Mouse (Mus musculus): Measurements from ENCODE around the gene Klhl5. TPM values are rescaled to one million over a fixed set of nuclear protein-coding genes. Genes with fewer than 3 reads are reported as not detected.
A peak's percentile ranks its signal among the peaks of the same experiment; 100 is the strongest.

Gene Klhl5
- total RNA-seq, 2 experiments from 2014 or later: 53.1 to 67.7 TPM

GRCm38 (mm10) chr5:65199346-65200128 is 92.2 kb downstream of the Klhl5 start, which contains the start of gene Wdr19:
Wdr19 (plus strand) TSS chr5:65199696.
- DNase-seq: peak; percentile 99

GRCm38 (mm10) chr5:65204726-65205125 is 97.4 kb downstream of the Klhl5 start:
- DNase-seq: no peak

GRCm38 (mm10) chr5:65213321-65213720 is 106.0 kb downstream of the Klhl5 start:
- peak; percentile 41 to 57 for DNase-seq

Other genes with a start within 250 kb of the Klhl5 start
- gene Tlr1, start 174.0 kb upstream of the Klhl5 start, total RNA-seq (2021): 1 to 10 TPM in 1 of 2 experiments, under 1 TPM in 1; 0.79 to 1.8 TPM
- 1 to 10 TPM; 1.4 to 1.8 TPM for gene Tlr6, start 147.4 kb upstream of the Klhl5 start, total RNA-seq (2021)
- gene Fam114a1, start 137.5 kb upstream of the Klhl5 start, total RNA-seq (2021): 10 to 100 TPM; 23.9 to 25.0 TPM
- not detected for gene Tmem156, start 15.4 kb upstream of the Klhl5 start, total RNA-seq (2021)
- gene Wdr19, start 92.2 kb downstream of the Klhl5 start, total RNA-seq (2021): 1 to 10 TPM; 8.5 to 10.0 TPM
- 10 to 100 TPM; 42.2 to 51.1 TPM for gene Rfc1, start 228.1 kb downstream of the Klhl5 start, total RNA-seq (2021)
- gene Klb, start 240.8 kb downstream of the Klhl5 start, total RNA-seq (2021): 1 to 10 TPM; 8.4 to 9.6 TPM

All from adrenal gland, postnatal 36 days (tissue).